Mouse (Mus musculus) T-helper 1 cell (primary cell): ENCODE results near the gene Kitl.

Source experiments
- in situ Hi-C: fragments of 300-600 bp; cut with MboI, MseI; formaldehyde crosslinking; loops from one replicate; pipeline ENCODE4 v1.15.1; 2025; ENCODE audit warnings: high pct_unique_total_duplicates

Gene Kitl

GRCm38 (mm10) chr10:100015370-100016325, at the start of gene Kitl:
Kitl (plus strand) TSS chr10:100015630.
- in situ Hi-C loops: no loop called here

- in situ Hi-C loops: no loop called here
Observed at GRCm38 (mm10) chr10:99972866-99973265, 42.6 kb upstream of the Kitl start.

- in situ Hi-C loops: no loop called here
Observed at GRCm38 (mm10) chr10:99980096-99980495, 35.3 kb upstream of the Kitl start.

- in situ Hi-C loops: no loop called here
Observed at GRCm38 (mm10) chr10:99980916-99981315, 34.5 kb upstream of the Kitl start.

- in situ Hi-C loops: no loop called here
Observed at GRCm38 (mm10) chr10:99981887-99982286, 33.5 kb upstream of the Kitl start.

GRCm38 (mm10) chr10:99986745-99987144, 28.7 kb upstream of the Kitl start:
- in situ Hi-C loops: no loop called here

- in situ Hi-C loops: no loop called here
Observed at GRCm38 (mm10) chr10:99989758-99990157, 25.7 kb upstream of the Kitl start.

- in situ Hi-C loops: no loop called here
Observed at GRCm38 (mm10) chr10:99992121-99992520, 23.3 kb upstream of the Kitl start.

- in situ Hi-C loops: no loop called here
Observed at GRCm38 (mm10) chr10:100001452-100001851, 14.0 kb upstream of the Kitl start.

- in situ Hi-C loops: no loop called here
Observed at GRCm38 (mm10) chr10:100003797-100004196, 11.6 kb upstream of the Kitl start.

GRCm38 (mm10) chr10:100009681-100010080, 5.7 kb upstream of the Kitl start:
- in situ Hi-C loops: no loop called here

- in situ Hi-C loops: no loop called here
Observed at GRCm38 (mm10) chr10:100010291-100010690, 5.1 kb upstream of the Kitl start.

GRCm38 (mm10) chr10:100014096-100014495, 1.3 kb upstream of the Kitl start:
- in situ Hi-C loops: no loop called here

GRCm38 (mm10) chr10:100016326-100016709, 888 bp downstream of the Kitl start:
- in situ Hi-C loops: no loop called here

GRCm38 (mm10) chr10:100016941-100017770, 1.7 kb downstream of the Kitl start:
- in situ Hi-C loops: no loop called here

GRCm38 (mm10) chr10:100017771-100018070, 2.3 kb downstream of the Kitl start:
- in situ Hi-C loops: no loop called here

GRCm38 (mm10) chr10:100018493-100018892, 3.1 kb downstream of the Kitl start:
- in situ Hi-C loops: no loop called here

GRCm38 (mm10) chr10:100019246-100020195, 4.1 kb downstream of the Kitl start:
- in situ Hi-C loops: no loop called here

- in situ Hi-C loops: no loop called here
Observed at GRCm38 (mm10) chr10:100022090-100022834, 6.8 kb downstream of the Kitl start.

GRCm38 (mm10) chr10:100022835-100023093, 7.3 kb downstream of the Kitl start:
- in situ Hi-C loops: no loop called here

GRCm38 (mm10) chr10:100025665-100026064, 10.2 kb downstream of the Kitl start:
- in situ Hi-C loops: no loop called here
